Mouse (Mus musculus) CH12.LX (cell line): ENCODE results near the gene Ttll13. TPM values are rescaled to one million over a fixed set of nuclear protein-coding genes. Genes with fewer than 3 reads are reported as not detected.

ENCODE experiments used
- DNase-seq: peaks from one replicate; pipeline ENCODE4 v3.0.0-alpha.2; 2013; ENCODE audit errors: extremely low read depth
- H3K27ac ChIP-seq: 2 replicates; pipeline ENCODE4 v1.5.1; 2012; ENCODE audit warnings: low read depth, mild to moderate bottlenecking, control low read depth, moderate library complexity; ENCODE audit not compliant: insufficient read depth
- H3K27me3 ChIP-seq: replicated peaks from 2 replicates; pipeline ENCODE3; 2012; ENCODE audit warnings: inconsistent platforms
- H3K36me3 ChIP-seq, 2 experiments: replicated peaks in 1 of 2; 2 replicates each; pipeline versions ENCODE3 to v1.6.1; 2012; ENCODE audit warnings: inconsistent platforms in 1 of 2, low read length in 1 of 2, mild to moderate bottlenecking in 1 of 2, mixed read lengths in 1 of 2, moderate library complexity in 1 of 2; ENCODE audit not compliant: control insufficient read depth in 1 of 2, insufficient read depth in 1 of 2
- H3K4me1 ChIP-seq, 2 experiments: 2 replicates each; pipeline ENCODE4 v1.6.1; 2012; ENCODE audit warnings: inconsistent platforms in 1 of 2, moderate library complexity in 1 of 2; ENCODE audit not compliant: insufficient read depth in 2 of 2, control insufficient read depth in 1 of 2
- H3K4me2 ChIP-seq: 2 replicates; pipeline ENCODE4 v1.6.1; 2012; ENCODE audit warnings: low read depth, mild to moderate bottlenecking, control low read depth; ENCODE audit not compliant: poor library complexity, insufficient read depth, severe bottlenecking
- H3K4me3 ChIP-seq, 3 experiments: fragments of 150-350 bp in 1 of 3; sonication (generic) in 1 of 3; replicated peaks in 1 of 3; 2 replicates each; pipeline versions ENCODE3 to v1.5.1; 2011 to 2012; ENCODE audit warnings: low read depth in 2 of 3, low read length in 2 of 3, mild to moderate bottlenecking in 2 of 3, moderate library complexity in 2 of 3, control low read depth in 1 of 3, improper control_type of control experiment in 1 of 3, inconsistent platforms in 1 of 3, mixed read lengths in 1 of 3; ENCODE audit not compliant: poor library complexity in 1 of 3
- H3K79me2 ChIP-seq: replicated peaks from 2 replicates; pipeline ENCODE4 v1.6.1; 2012; ENCODE audit warnings: mild to moderate bottlenecking, moderate library complexity; ENCODE audit not compliant: control insufficient read depth, poor library complexity, insufficient read depth, severe bottlenecking; ENCODE audit errors: extremely low read depth
- H3K9ac ChIP-seq: 2 replicates; pipeline ENCODE4 v1.6.1; 2012; ENCODE audit warnings: low read depth, mild to moderate bottlenecking, control low read depth, moderate library complexity; ENCODE audit not compliant: insufficient read depth
- H3K9me3 ChIP-seq: replicated peaks from 2 replicates; pipeline ENCODE3; 2012; ENCODE audit warnings: low read length, inconsistent platforms, mixed read lengths
- BHLHE40 ChIP-seq: IDR thresholded peaks from 2 replicates; pipeline ENCODE4 v1.6.1; 2011; ENCODE audit warnings: mild to moderate bottlenecking, low read depth, low read length, improper control_type of control experiment
- CHD2 ChIP-seq: IDR thresholded peaks from 2 replicates; pipeline ENCODE4 v1.6.1; 2011; ENCODE audit warnings: low read length, improper control_type of control experiment
- CTCF ChIP-seq, 2 experiments: IDR thresholded peaks in 1 of 2; conservative IDR thresholded peaks in 1 of 2; 2 replicates each; pipeline ENCODE4 v1.5.1; 2011 to 2012; ENCODE audit warnings: low read depth in 2 of 2, low read length in 2 of 2, improper control_type of control experiment in 1 of 2, inconsistent platforms in 1 of 2, mild to moderate bottlenecking in 1 of 2, moderate library complexity in 1 of 2
- E2F4 ChIP-seq: IDR thresholded peaks from 2 replicates; pipeline ENCODE4 v1.6.1; 2011; ENCODE audit warnings: low read depth, low read length, improper control_type of control experiment; ENCODE audit not compliant: insufficient replicate concordance
- ELF1 ChIP-seq: IDR thresholded peaks from 2 replicates; pipeline ENCODE4 v1.6.1; 2014; ENCODE audit warnings: low read depth, mild to moderate bottlenecking, inconsistent platforms, low read length, improper control_type of control experiment
- EP300 ChIP-seq: IDR thresholded peaks from 2 replicates; pipeline ENCODE4 v1.6.1; 2011; ENCODE audit warnings: low read length, improper control_type of control experiment
- ETS1 ChIP-seq: conservative IDR thresholded peaks from 2 replicates; pipeline ENCODE4 v1.6.1; 2012; ENCODE audit warnings: low read depth, mild to moderate bottlenecking, inconsistent platforms, low read length, improper control_type of control experiment, moderate library complexity
- GABPA ChIP-seq: IDR thresholded peaks from 2 replicates; pipeline ENCODE4 v1.6.1; 2012; ENCODE audit warnings: low read depth, low read length, improper control_type of control experiment, inconsistent platforms; ENCODE audit not compliant: insufficient replicate concordance
- HCFC1 ChIP-seq: IDR thresholded peaks from 2 replicates; pipeline ENCODE4 v1.6.1; 2012; ENCODE audit warnings: low read depth, mild to moderate bottlenecking, inconsistent platforms, low read length, improper control_type of control experiment
- IRF4 ChIP-seq: IDR thresholded peaks from 2 replicates; pipeline ENCODE4 v1.6.1; 2014; ENCODE audit warnings: low read depth, mild to moderate bottlenecking, inconsistent platforms, low read length, improper control_type of control experiment
- JUN ChIP-seq: IDR thresholded peaks from 2 replicates; pipeline ENCODE4 v1.6.1; 2011; ENCODE audit warnings: low read depth, mild to moderate bottlenecking, low read length, improper control_type of control experiment, moderate library complexity; ENCODE audit not compliant: insufficient read depth
- JUND ChIP-seq: conservative IDR thresholded peaks from 2 replicates; pipeline ENCODE4 v1.6.1; 2011; ENCODE audit warnings: low read depth, low read length, improper control_type of control experiment
- KAT2A ChIP-seq: IDR thresholded peaks from 2 replicates; pipeline ENCODE4 v1.6.1; 2012; ENCODE audit warnings: low read length, improper control_type of control experiment, inconsistent platforms; ENCODE audit not compliant: insufficient replicate concordance
- MAFK ChIP-seq: IDR thresholded peaks from 2 replicates; pipeline ENCODE4 v1.6.1; 2011; ENCODE audit warnings: low read length, improper control_type of control experiment; ENCODE audit not compliant: insufficient replicate concordance
- MAX ChIP-seq: IDR thresholded peaks from 2 replicates; pipeline ENCODE4 v1.6.1; 2011; ENCODE audit warnings: low read length, improper control_type of control experiment
- MAZ ChIP-seq: IDR thresholded peaks from 2 replicates; pipeline ENCODE4 v1.6.1; 2012; ENCODE audit warnings: low read depth, mild to moderate bottlenecking, inconsistent platforms, low read length, improper control_type of control experiment, moderate library complexity
- MXI1 ChIP-seq: IDR thresholded peaks from 2 replicates; pipeline ENCODE4 v1.6.1; 2011; ENCODE audit warnings: mild to moderate bottlenecking, low read depth, low read length, improper control_type of control experiment
- NELFE ChIP-seq: IDR thresholded peaks from 2 replicates; pipeline ENCODE4 v1.6.1; 2011; ENCODE audit warnings: low read depth, low read length, improper control_type of control experiment
- NRF1 ChIP-seq: IDR thresholded peaks from 2 replicates; pipeline ENCODE4 v1.6.1; 2014; ENCODE audit warnings: low read depth, mild to moderate bottlenecking, inconsistent platforms, low read length, improper control_type of control experiment, moderate library complexity
- PAX5 ChIP-seq: IDR thresholded peaks from 2 replicates; pipeline ENCODE4 v1.6.1; 2012; ENCODE audit warnings: low read length, inconsistent platforms, mixed read lengths
- POLR2A ChIP-seq: IDR thresholded peaks from 2 replicates; pipeline ENCODE4 v1.6.1; 2011; ENCODE audit warnings: low read depth, mild to moderate bottlenecking, improper control_type of control experiment, low read length
- POLR2AphosphoS2 ChIP-seq: IDR thresholded peaks from 2 replicates; pipeline ENCODE4 v1.6.1; 2011; ENCODE audit warnings: low read depth, low read length, improper control_type of control experiment
- RAD21 ChIP-seq: IDR thresholded peaks from 2 replicates; pipeline ENCODE4 v1.6.1; 2011; ENCODE audit warnings: low read depth, mild to moderate bottlenecking, low read length, improper control_type of control experiment, moderate library complexity
- RCOR1 ChIP-seq: conservative IDR thresholded peaks from 2 replicates; pipeline ENCODE4 v1.6.1; 2012; ENCODE audit warnings: low read depth, mild to moderate bottlenecking, inconsistent platforms, low read length, improper control_type of control experiment
- SIN3A ChIP-seq: IDR thresholded peaks from 2 replicates; pipeline ENCODE4 v1.6.1; 2012; ENCODE audit warnings: low read length, improper control_type of control experiment, inconsistent platforms
- SMC3 ChIP-seq: IDR thresholded peaks from 2 replicates; pipeline ENCODE4 v1.6.1; 2011; ENCODE audit warnings: low read depth, low read length, improper control_type of control experiment
- TBP ChIP-seq: conservative IDR thresholded peaks from 2 replicates; pipeline ENCODE4 v1.6.1; 2011; ENCODE audit warnings: low read depth, low read length, improper control_type of control experiment
- USF2 ChIP-seq: conservative IDR thresholded peaks from 2 replicates; pipeline ENCODE4 v1.6.1; 2011; ENCODE audit warnings: low read depth, low read length, improper control_type of control experiment
- ZKSCAN1 ChIP-seq: IDR thresholded peaks from 2 replicates; pipeline ENCODE4 v1.6.1; 2012; ENCODE audit warnings: low read depth, inconsistent platforms, low read length, improper control_type of control experiment, borderline replicate concordance
- ZMIZ1 ChIP-seq: IDR thresholded peaks from 2 replicates; pipeline ENCODE4 v1.6.1; 2012; ENCODE audit warnings: low read depth, mild to moderate bottlenecking, inconsistent platforms, low read length, improper control_type of control experiment
- ZNF384 ChIP-seq: IDR thresholded peaks from 2 replicates; pipeline ENCODE4 v1.6.1; 2012; ENCODE audit warnings: low read depth, low read length, improper control_type of control experiment, inconsistent platforms
- dilution Hi-C: fragments of 300-500 bp; cut with MboI; formaldehyde crosslinking; loops from 2 replicates; pipeline ENCODE4 v1.14.3; 2020; ENCODE audit warnings: low sequenced_read_pairs; ENCODE audit not compliant: extremely low pct_unique_long_range_greater_than_20kb, extremely low pct_ligation_motif_present
- in situ Hi-C: fragments of 300-500 bp; cut with MboI; formaldehyde crosslinking; loops from 3 replicates; pipeline ENCODE4 v1.14.3; 2019; ENCODE audit warnings: low sequenced_read_pairs, low pct_ligation_motif_present, low pct_unique_long_range_greater_than_20kb, mixed read lengths
- polyA plus RNA-seq: library from polyadenylated mRNA; unstranded; fragments of >175 nt; gene quantifications from 2 replicates; pipeline ENCODE4 v1.2.1, GENCODE M21; 2012; ENCODE audit warnings: low read depth; ENCODE audit not compliant: insufficient read length
- total RNA-seq, 2 experiments: library from RNA; depleted of rRNA; stranded (reverse); fragments of 300-350 nt in 1 of 2; fragments of >200 nt in 1 of 2; gene quantifications; 2 replicates each; pipeline ENCODE4 v1.2.3; 2012 to 2014

Ttll13 gene
- total and polyA plus RNA-seq, 3 experiments: 0.59 TPM; not detected in 2

GRCm38 (mm10) chr7:80267764-80268163 lies 21.6 kb downstream of the Ttll13 start:
- H3K9me3 ChIP-seq: no peaks in the 10 kb centered on the region
- TF ChIP-seq IRF4: no peak
- TF ChIP-seq USF2: no peak
- no peak for TF ChIP-seq SIN3A
- no peak for TF ChIP-seq SMC3
- TF ChIP-seq KAT2A: no peak
- no peak for TF ChIP-seq CTCF (conservative IDR thresholded peaks at IDR 0.05 in 1 of 2, IDR thresholded peaks at IDR 0.05 in 1 of 2; ENCODE audit: low read depth in 2 of 2, low read length in 2 of 2)
- TF ChIP-seq MAX: no peak
- TF ChIP-seq POLR2A: no peak
- no peak for TF ChIP-seq PAX5
- TF ChIP-seq NELFE: no peak
- no peak for TF ChIP-seq MAZ
- no peak for TF ChIP-seq MXI1
- no peak for TF ChIP-seq RAD21
- TF ChIP-seq ELF1: no peak
- TF ChIP-seq ZMIZ1: no peak
- TF ChIP-seq JUND: no peak
- no peak for TF ChIP-seq ZNF384
- TF ChIP-seq BHLHE40: no peak
- in situ Hi-C loops: loop anchor here (25.0 kb wide), 1 partner anchor 255 kb away; the partner anchor contains the start of gene Zfp710
- dilution Hi-C loops: no loop called here
- no peak for DNase-seq
- H3K79me2 ChIP-seq: peaks cover 26% of the 10 kb centered on the region
- no peak overlapping the region for H3K27ac ChIP-seq
- H3K4me2 ChIP-seq: no peak overlapping the region
- H3K9ac ChIP-seq: no peak overlapping the region
- no peak overlapping the region for H3K4me3 ChIP-seq
- peaks cover 9 to 40% of the 10 kb centered on the region in 2 experiments; a peak in 3 of 4 replicates for H3K4me1 ChIP-seq
- no peaks in the 10 kb centered on the region for H3K27me3 ChIP-seq
- peaks cover 37 to 56% of the 10 kb centered on the region in 2 experiments for H3K36me3 ChIP-seq

DNA sequence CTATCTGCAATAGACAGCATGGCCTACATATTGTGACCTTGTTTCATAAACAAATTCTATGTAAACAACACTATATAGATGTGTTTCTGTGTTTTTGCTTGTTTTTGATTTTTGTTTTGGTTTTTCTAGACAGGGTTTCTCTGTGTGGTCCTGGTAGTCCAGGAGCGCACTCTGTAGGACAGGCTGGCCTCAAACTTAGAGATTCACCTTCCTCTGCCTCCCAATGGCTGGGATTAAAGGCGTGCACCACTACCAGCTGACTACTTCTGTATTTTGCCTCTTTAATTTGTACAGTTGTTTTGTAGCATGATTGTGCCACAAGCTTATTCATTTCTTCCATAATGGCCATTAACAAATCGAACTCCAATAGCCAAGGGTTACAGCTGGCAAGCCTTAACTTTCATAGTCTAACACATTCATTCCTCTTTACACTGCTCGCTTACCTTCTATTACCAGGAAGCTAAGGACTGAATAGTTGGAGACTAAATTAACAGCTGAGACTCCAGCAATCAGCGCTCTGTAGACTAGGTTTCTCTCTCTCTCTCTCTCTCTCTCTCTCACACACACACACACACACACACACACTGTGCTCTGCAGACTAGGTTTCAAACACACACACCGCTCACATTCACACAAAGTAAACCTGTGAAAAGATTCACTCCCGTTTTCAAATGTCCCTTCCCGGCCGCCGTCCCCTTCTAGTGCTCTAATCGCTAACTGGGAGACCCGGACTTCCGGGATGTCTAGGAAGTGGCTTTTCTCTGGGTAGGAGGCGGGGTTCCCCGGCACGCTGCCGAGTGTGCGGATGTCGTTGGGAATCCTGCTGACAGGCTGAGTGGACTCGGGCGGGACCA lies 22.9 kb downstream of the Ttll13 start, which contains the start of gene Vps33b:
Vps33b (plus strand) TSS at position 753 of the 854 bp plus-strand sequence.
- in situ Hi-C loops (loop anchor here (25.0 kb wide), 1 partner anchor 257 kb away; the partner anchor contains the start of gene Zfp710), dilution Hi-C loops (no loop called here)
- Histone ChIP-seq H3K36me3 (peaks cover 36 to 58% of the 10 kb centered on the region in 2 experiments), H3K4me2 (peak within 1 kb of the TSS; percentile 98), H3K9ac (peak within 1 kb of the TSS; percentile 83), H3K27ac (peak within 1 kb of the TSS; percentile 51; the same call in 1 of the 2 replicates), H3K4me1 (peaks cover 6 to 35% of the 10 kb centered on the region in 2 experiments; a peak in 3 of 4 replicates), H3K9me3 (no peaks in the 10 kb centered on the region), H3K79me2 (peaks cover 18% of the 10 kb centered on the region), H3K27me3 (no peaks in the 10 kb centered on the region), H3K4me3 (peak within 1 kb of the TSS; percentile 86 to 99 (median 97))
- peak; percentile 95 for DNase-seq
- TF ChIP-seq RAD21 (no peak; the same call in 1 of the 2 replicates), RCOR1 (no peak), POLR2A (peak; percentile 88), ZKSCAN1 (no peak), MAFK (no peak), USF2 (no peak), EP300 (no peak), E2F4 (no peak), ZMIZ1 (no peak; the same call in 1 of the 2 replicates), PAX5 (no peak), POLR2AphosphoS2 (no peak), CHD2 (no peak), SMC3 (no peak), ETS1 (peak; percentile 20; the same call in 1 of the 2 replicates), GABPA (no peak), TBP (no peak; the same call in 1 of the 2 replicates), ZNF384 (no peak), MAX (peak; percentile 72; the same call in 1 of the 2 replicates), JUN (no peak), NRF1 (no peak), HCFC1 (peak; percentile 85)
